Mouse (Mus musculus) liver, embryonic 14.5 days (tissue): Measurements from ENCODE around the gene Gm2115.

Experiments used
- CTCF ChIP-seq: IDR thresholded peaks from 2 replicates; pipeline ENCODE4 v1.5.1; 2016; ENCODE audit warnings: antibody characterized with exemption, low read depth, control low read depth
- EP300 ChIP-seq: IDR thresholded peaks from 2 replicates; pipeline ENCODE4 v1.6.1; 2016; ENCODE audit warnings: antibody characterized with exemption, low read depth

GRCm38 (mm10) chr7:84596002-84596401, 67.2 kb downstream of the Gm2115 start:
- TF ChIP-seq CTCF, result no peak
- TF ChIP-seq EP300, result no peak
